Mouse (Mus musculus) heart, embryonic 10.5 days (tissue): ENCODE data around the gene Fam241b. TPM values are rescaled to one million over a fixed set of nuclear protein-coding genes. Genes with fewer than 3 reads are reported as not detected.
"Not testable (repeated sequence)": the region's sequence is repeated elsewhere in the genome, so short reads cannot be mapped to it uniquely, and the experiment has no call there.

Experiments used
- DNase-seq: peaks from one replicate; pipeline ENCODE4 v3.0.0-alpha.2; 2017; ENCODE audit warnings: low spot score
- H3K27ac ChIP-seq: fragments of 300-500 bp; sonication (generic); 2 replicates; pipeline ENCODE4 v1.5.1; 2016; ENCODE audit warnings: mild to moderate bottlenecking
- H3K27me3 ChIP-seq: fragments of 300-500 bp; sonication (generic); 2 replicates; pipeline ENCODE4 v1.6.1; 2016; ENCODE audit warnings: mild to moderate bottlenecking; ENCODE audit not compliant: poor library complexity, insufficient read depth, severe bottlenecking
- H3K36me3 ChIP-seq: fragments of 300-500 bp; sonication (generic); 2 replicates; pipeline ENCODE4 v1.6.1; 2016; ENCODE audit warnings: mild to moderate bottlenecking, moderate library complexity
- H3K4me1 ChIP-seq: fragments of 300-500 bp; sonication (generic); 2 replicates; pipeline ENCODE4 v1.6.1; 2016; ENCODE audit warnings: mild to moderate bottlenecking
- H3K4me3 ChIP-seq: fragments of 300-500 bp; sonication (generic); 2 replicates; pipeline ENCODE4 v1.5.1; 2016; ENCODE audit warnings: mild to moderate bottlenecking, moderate library complexity
- H3K9me3 ChIP-seq: fragments of 300-500 bp; sonication (generic); 2 replicates; pipeline ENCODE4 v1.6.1; 2016; ENCODE audit warnings: mild to moderate bottlenecking, moderate library complexity
- WGBS: fragments of 180-500 bp; shearing (Covaris S2); methylation state at CpG from one replicate; pipeline ENCODE4 v1.1.7; 2016; 5-methylcytosine and 5-hydroxymethylcytosine counted together
- polyA plus RNA-seq: library from polyadenylated mRNA; unstranded; fragments of >200 nt; fragmentation: Nextera tagmentation; extraction: Ambion mirVana; gene quantifications from 2 replicates; pipeline ENCODE4 v1.2.1, GENCODE M21; 2016

The Fam241b gene
- polyA plus RNA-seq, 1 experiment from 2014 or later = 5.9 TPM

DNA sequence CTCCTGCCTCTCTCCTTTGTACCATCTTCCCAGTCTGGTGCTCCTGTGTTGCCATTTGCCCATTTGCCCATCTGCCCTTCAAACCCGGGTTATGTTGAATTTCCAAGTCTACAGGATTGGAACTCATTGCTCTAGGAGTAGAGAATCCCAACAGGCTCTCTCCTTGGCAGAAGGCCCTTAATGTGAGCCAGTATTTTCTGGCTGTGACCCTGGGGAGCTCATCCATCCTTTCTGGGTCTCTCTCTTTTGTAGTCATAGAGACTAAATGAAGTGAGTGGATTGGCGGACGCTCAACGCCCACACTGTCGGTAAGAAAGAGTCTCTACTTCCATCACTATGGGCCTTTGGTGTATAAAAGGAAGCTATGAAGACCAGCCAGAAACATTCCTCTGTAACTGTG, 56.9 kb downstream of the Fam241b start:
- H3K27me3 ChIP-seq = no peaks in the 10 kb centered on the region; the same call in 1 of the 2 replicates
- no peaks in the 10 kb centered on the region for H3K4me1 ChIP-seq
- DNase-seq = no peak
- no peaks in the 10 kb centered on the region for H3K36me3 ChIP-seq
- H3K27ac ChIP-seq = no peak overlapping the region
- no peak overlapping the region for H3K4me3 ChIP-seq
- WGBS = 89% methylated on average over 5 of the region's 5 CpGs
- H3K9me3 ChIP-seq = no peaks in the 10 kb centered on the region

DNA sequence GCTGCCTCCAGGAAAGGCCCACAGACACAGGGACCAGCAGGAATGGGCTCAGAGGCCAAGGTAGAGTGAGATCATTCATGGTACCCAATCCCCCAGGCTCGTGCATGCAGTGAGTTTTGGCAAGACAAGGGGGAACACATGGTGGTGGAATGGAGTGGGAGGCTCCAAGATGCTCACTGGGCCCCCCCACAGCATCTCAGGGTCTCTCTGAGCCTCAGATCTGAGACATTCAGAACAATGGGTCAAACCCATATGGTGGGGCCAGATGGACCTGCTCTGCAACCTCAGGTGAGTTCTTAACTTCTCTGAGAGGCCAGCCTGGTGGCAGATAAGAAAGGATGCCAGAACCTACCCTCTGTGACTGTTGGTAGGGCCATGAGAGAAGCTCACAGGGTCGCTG, 57.7 kb downstream of the Fam241b start:
- 59% methylated on average over 2 of the region's 2 CpGs for WGBS
- no peaks in the 10 kb centered on the region for H3K9me3 ChIP-seq
- no peaks in the 10 kb centered on the region for H3K36me3 ChIP-seq
- no peaks in the 10 kb centered on the region; the same call in 1 of the 2 replicates for H3K27me3 ChIP-seq
- DNase-seq = no peak
- no peak overlapping the region for H3K4me3 ChIP-seq
- no peaks in the 10 kb centered on the region for H3K4me1 ChIP-seq
- H3K27ac ChIP-seq = no peak overlapping the region

DNA sequence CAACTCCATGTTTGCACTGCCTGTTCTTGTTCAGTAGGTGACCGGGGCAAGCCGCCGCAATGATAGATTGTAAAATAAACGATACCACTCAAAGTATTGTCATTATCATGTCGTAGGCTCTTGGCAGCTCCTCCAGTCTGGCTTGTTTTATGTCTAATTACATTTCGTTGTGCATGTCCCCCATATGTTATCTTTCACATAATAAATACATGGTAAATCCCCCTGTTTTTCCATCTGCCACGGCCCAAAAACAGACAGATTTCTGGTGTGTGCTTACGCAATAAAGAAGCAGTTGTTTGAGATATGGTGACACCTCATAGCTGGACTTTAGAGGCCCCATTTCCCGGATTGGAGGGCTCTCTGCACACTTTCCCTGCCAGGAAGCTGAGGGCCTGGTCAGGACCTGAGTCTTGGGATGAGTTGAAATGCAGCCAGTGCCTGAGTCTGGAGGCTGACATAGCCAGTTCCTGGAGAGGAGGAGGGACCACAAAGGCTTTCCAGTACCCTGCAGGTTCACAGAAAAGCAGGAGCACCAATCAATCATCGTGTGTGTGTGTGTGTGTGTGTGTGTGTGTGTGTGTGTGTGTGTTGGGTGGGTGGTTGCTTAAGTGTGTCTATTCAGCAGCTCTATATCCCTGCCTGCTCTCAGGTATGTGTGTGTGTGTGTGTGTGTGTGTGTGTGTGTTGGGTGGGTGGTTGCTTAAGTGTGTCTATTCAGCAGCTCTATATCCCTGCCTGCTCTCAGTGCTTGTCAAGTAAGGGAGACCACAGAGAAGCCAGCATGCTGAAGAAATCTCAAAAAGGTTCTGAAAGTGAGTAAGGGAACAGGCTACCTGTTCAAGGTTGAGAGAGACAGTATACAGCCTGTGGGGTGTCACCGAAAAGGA, 67.2 kb downstream of the Fam241b start:
- Histone ChIP-seq H3K27ac (no peak overlapping the region), H3K4me1 (no peaks in the 10 kb centered on the region), H3K27me3 (peaks cover 9% of the 10 kb centered on the region; the same call in 1 of the 2 replicates), H3K36me3 (no peaks in the 10 kb centered on the region), H3K9me3 (peaks cover 7% of the 10 kb centered on the region; the same call in 1 of the 2 replicates), H3K4me3 (no peak overlapping the region)
- DNase-seq = no peak
- WGBS = 77% methylated on average over 11 of the region's 11 CpGs

DNA sequence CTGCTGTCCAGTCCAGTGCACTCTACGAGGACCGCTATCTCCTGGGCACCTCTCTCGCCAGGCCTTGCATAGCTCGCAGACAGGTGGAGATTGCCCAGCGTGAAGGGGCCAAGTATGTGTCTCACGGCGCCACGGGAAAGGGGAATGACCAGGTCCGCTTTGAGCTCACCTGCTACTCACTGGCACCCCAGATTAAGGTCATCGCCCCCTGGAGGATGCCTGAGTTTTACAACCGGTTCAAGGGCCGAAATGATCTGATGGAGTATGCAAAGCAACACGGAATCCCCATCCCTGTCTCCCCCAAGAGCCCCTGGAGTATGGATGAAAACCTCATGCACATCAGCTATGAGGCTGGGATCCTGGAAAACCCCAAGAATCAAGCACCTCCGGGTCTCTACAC, 72.4 kb downstream of the Fam241b start:
- not testable (repeated sequence) for H3K9me3 ChIP-seq, H3K36me3 ChIP-seq, H3K4me3 ChIP-seq, DNase-seq, H3K27ac ChIP-seq, H3K4me1 ChIP-seq
- peaks cover 27% of the 10 kb centered on the region; the same call in 1 of the 2 replicates for H3K27me3 ChIP-seq
- 76% methylated on average over 14 of the region's 14 CpGs for WGBS

DNA sequence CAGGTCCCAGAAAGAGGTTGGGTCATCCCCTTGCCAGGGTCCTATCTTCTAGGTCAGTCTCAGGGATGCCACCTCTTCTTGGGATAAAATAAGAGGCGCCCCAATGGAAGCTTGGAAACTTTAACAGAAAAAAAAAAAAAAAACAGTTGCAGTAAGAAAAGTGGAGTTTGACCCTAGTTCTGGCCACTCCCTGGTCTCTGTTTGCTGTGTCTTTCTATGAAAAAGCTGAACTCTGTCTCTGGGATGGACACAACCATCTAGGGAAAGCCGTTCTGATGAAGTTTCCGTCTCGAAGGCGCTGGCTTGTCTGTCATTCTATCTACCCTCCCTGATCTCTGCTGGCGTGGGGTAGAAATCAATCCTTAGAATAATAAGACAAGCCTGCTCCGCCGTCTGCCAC, 73.1 kb downstream of the Fam241b start:
- no peak for DNase-seq
- Histone ChIP-seq H3K27ac (no peak overlapping the region), H3K27me3 (peaks cover 30% of the 10 kb centered on the region; the same call in 1 of the 2 replicates), H3K9me3 (no peaks in the 10 kb centered on the region), H3K4me3 (no peak overlapping the region), H3K36me3 (no peaks in the 10 kb centered on the region), H3K4me1 (peaks cover 4% of the 10 kb centered on the region; the same call in 1 of the 2 replicates)
- WGBS = 86% methylated on average over 8 of the region's 8 CpGs

DNA sequence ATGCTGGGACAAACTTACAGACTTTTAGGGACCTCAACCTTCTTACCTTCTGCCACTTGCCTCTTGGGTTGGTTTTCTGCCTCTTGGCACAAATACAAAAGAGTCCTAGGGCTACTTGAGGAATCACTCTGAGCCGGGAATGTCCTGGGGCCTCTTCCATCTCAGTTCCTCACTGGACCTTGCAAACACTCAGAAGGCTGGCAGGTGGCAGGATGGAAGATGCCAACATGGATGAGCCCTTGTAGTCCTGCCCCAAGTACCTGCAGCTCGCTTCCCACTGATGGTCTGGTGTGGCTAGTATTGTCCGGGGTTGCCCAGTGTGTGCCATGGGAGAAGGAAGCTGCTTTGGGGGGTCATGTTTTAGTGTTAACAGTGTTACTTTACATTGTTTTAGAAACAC, 73.8 kb downstream of the Fam241b start:
- Histone ChIP-seq H3K9me3 (no peaks in the 10 kb centered on the region), H3K27ac (no peak overlapping the region), H3K36me3 (no peaks in the 10 kb centered on the region), H3K4me3 (no peak overlapping the region), H3K27me3 (peaks cover 30% of the 10 kb centered on the region; the same call in 1 of the 2 replicates), H3K4me1 (peaks cover 4% of the 10 kb centered on the region; the same call in 1 of the 2 replicates)
- DNase-seq = no peak
- WGBS = 89% methylated on average over 3 of the region's 3 CpGs

DNA sequence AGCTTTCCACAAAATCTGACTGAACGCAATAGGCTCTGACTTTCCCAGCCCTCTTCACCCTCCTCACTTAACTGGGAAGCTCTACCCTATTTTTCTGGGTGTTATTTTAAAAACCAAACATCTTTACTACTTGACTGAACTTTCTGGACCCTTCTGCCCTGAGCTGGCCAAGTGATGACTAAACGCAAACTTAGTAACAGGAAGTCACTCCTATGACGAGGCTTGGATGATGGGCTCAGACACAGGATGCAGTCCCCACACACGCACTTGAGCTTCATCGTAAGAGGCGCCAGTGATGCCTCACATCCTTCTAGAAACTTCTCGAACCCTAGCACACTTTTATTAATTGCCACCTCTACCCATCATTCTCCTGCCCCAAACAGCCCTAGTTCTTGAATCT, 74.3 kb downstream of the Fam241b start:
- no peak overlapping the region for H3K27ac ChIP-seq
- H3K27me3 ChIP-seq = peaks cover 30% of the 10 kb centered on the region; the same call in 1 of the 2 replicates
- H3K4me3 ChIP-seq = no peak overlapping the region
- H3K4me1 ChIP-seq = peaks cover 4% of the 10 kb centered on the region; the same call in 1 of the 2 replicates
- DNase-seq = no peak
- H3K9me3 ChIP-seq = no peaks in the 10 kb centered on the region
- 80% methylated on average over 7 of the region's 7 CpGs for WGBS
- H3K36me3 ChIP-seq = no peaks in the 10 kb centered on the region

DNA sequence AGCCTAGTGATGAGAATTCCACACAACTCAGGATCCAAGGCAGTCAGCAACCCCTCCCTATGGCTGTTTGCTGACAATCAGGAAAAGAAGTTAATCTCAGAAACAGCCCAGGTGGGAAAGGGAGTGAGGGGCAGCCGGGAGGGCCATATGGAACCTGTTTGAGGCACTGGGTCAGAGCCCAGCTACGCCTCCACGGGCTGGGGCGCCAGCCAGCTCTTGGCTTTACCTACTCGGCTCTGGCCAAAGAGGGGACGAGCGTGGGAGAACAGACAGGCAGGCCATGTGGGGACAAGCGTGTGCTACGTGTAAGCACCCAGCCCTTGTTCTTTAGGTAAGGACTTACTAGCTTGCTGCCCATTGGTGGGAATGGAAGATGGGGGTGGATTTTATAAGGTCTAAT, 75.2 kb downstream of the Fam241b start:
- no peaks in the 10 kb centered on the region for H3K9me3 ChIP-seq
- no peaks in the 10 kb centered on the region for H3K36me3 ChIP-seq
- peaks cover 4% of the 10 kb centered on the region; the same call in 1 of the 2 replicates for H3K4me1 ChIP-seq
- H3K27ac ChIP-seq = no peak overlapping the region
- H3K27me3 ChIP-seq = peaks cover 30% of the 10 kb centered on the region; the same call in 1 of the 2 replicates
- WGBS = 81% methylated on average over 9 of the region's 9 CpGs
- no peak for DNase-seq
- no peak overlapping the region for H3K4me3 ChIP-seq

DNA sequence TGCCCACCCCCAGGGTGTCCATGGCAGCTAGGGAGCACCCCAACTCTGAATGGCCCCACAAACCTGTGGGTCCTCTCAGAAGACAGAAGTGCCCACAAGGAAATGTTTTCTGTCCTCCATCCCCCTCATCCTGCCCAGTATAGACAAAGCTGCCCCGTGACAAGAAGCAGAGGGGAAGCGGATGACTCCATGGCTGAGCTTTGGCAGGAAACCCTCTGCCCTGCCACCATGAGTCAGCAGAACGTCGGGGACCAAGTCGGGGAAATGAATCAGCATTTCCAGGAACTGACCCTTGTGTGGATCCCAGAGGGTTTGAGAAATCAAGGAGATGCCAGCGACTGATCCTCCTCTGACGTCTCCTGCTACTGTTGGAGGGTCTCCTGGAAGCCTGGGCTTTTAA, 77.5 kb downstream of the Fam241b start:
- Histone ChIP-seq H3K4me3 (no peak overlapping the region), H3K36me3 (no peaks in the 10 kb centered on the region), H3K27me3 (peaks cover 20% of the 10 kb centered on the region; the same call in 1 of the 2 replicates), H3K27ac (no peak overlapping the region), H3K9me3 (no peaks in the 10 kb centered on the region), H3K4me1 (peaks cover 5% of the 10 kb centered on the region)
- DNase-seq = no peak
- 38% methylated on average over 7 of the region's 7 CpGs for WGBS

DNA sequence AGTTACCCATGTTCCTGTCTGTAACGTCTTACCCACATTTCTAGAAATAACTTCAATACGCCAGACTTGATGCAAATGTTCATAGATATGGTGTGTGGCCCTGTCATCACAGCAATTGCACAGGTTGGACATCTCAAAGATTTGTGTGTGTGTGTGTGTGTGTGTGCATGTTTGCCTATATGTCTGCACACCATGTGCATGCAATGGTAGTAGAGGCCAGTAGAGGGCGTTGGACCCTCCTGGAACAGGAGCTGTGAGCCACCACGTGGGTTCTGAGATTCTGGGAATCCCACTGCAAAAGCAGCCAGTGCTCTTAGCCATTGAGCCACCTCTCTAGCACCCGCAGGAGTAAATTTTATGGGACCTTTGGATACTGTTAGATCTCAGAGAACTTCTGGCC, 80.9 kb downstream of the Fam241b start:
- WGBS = 56% methylated on average over 5 of the region's 5 CpGs
- DNase-seq = no peak
- peaks cover 27% of the 10 kb centered on the region for H3K4me1 ChIP-seq
- no peak overlapping the region for H3K27ac ChIP-seq
- no peak overlapping the region for H3K4me3 ChIP-seq
- H3K36me3 ChIP-seq = no peaks in the 10 kb centered on the region
- H3K9me3 ChIP-seq = no peaks in the 10 kb centered on the region
- H3K27me3 ChIP-seq = peaks cover 15% of the 10 kb centered on the region; the same call in 1 of the 2 replicates

DNA sequence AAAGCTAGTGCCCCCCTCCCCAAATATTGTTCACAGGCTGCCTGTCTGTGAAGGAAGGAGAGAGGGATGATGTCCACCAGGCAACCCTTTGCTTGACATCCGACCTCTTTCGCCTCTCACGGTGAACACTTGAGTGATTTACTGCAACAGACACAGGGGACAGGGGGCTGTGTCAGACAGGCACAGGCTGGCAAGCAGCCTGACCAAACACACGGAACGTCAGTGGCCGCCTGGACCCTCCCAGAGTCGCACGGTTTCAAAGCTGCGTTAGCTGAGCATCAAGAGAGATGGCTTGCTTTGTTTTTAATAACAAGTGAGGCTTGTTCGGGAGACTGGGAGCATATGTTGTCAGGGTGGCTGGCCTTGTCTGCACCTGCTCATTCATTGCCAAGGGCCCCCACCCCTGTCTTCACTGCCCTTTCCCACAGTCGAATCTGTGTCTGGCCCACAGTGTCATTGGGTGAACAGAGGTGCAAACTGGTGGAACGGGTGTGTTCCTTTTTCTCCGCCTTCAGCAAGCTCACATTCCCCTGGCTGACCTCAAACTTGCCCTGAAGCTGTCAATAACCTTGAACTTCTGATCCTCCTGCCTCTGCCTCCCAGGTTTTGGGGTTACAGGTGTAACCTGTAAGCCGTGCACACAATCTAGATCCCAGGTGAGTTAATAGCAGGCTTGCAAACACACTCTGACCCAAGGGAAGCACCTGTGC, 82.6 kb downstream of the Fam241b start:
- Histone ChIP-seq H3K36me3 (no peaks in the 10 kb centered on the region), H3K27me3 (peaks cover 6% of the 10 kb centered on the region; the same call in 1 of the 2 replicates), H3K4me1 (peaks cover 24% of the 10 kb centered on the region), H3K4me3 (no peak overlapping the region), H3K27ac (no peak overlapping the region), H3K9me3 (no peaks in the 10 kb centered on the region)
- WGBS = 59% methylated on average over 14 of the region's 14 CpGs
- no peak for DNase-seq

DNA sequence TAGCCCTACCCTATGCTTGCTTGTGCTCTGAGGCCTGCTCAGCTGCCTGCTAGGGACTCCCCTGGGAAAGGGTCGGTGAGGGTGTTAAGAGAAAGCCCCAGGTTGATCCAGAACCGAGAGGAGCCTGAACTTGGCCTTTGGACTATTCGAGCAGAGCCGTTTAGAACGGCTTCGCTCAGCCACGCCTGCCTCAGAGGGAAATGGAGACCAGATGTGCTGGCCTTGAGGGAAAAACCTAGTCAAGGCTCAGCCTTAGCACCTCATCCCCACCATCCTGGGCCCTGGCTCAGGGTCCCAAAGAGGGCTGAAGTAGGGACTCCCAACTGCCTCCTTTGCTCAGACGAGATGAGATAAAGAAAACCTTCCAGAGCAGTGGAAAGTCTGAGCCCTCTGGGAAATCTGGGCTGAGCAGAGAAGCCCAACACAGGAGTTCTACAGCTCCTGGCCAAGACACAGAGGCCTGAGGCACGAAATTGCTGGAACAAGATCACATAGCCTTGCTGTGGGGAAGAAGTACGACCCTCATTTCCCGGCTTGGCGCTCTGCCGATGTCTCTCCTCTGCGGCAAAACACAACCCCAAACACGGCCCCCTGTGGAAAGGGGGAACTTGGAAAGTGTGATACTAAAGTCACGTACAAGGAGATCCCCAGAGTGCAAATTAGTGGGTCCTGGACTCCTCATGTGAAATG, 83.4 kb downstream of the Fam241b start:
- no peak overlapping the region; the same call in 1 of the 2 replicates for H3K27ac ChIP-seq
- no peak for DNase-seq
- 65% methylated on average over 16 of the region's 16 CpGs for WGBS

More for the DNA sequence above, 83.4 kb downstream of the Fam241b start:
- no peaks in the 10 kb centered on the region for H3K36me3 ChIP-seq
- H3K4me3 ChIP-seq = no peak overlapping the region
- H3K27me3 ChIP-seq = 0 out of 2 replicates have a peak, but pooled peaks cover 5% of the 10 kb centered on the region
- H3K4me1 ChIP-seq = peaks cover 23% of the 10 kb centered on the region
- no peaks in the 10 kb centered on the region for H3K9me3 ChIP-seq
